ENCODE assay signal across 8 mouse cellular contexts in genomic region chr13:17838484-17838851, GRCm38 (mm10). TPM values are rescaled to one million over a fixed set of nuclear protein-coding genes. Genes with fewer than 3 reads are reported as not detected.
DNase-seq lines count a peak whose midpoint lies in the region; ATAC-seq and TF ChIP-seq lines count a peak whose summit lies in the region.

No protein-coding gene starts in this region.

- no peaks in the 10 kb centered on the region for H3K9me3 ChIP-seq in embryonic facial prominence, embryonic 10.5 days
- no peaks in the 10 kb centered on the region for H3K9me3 ChIP-seq in hindbrain, embryonic 12.5 days (replicated peaks)
- H3K9me3 ChIP-seq in midbrain, embryonic 14.5 days (ENCODE audit: control insufficient read depth, low read length) = no peaks in the 10 kb centered on the region

- H3K27me3 ChIP-seq in embryonic facial prominence, embryonic 10.5 days (replicated peaks; ENCODE audit: low read depth, poor library complexity, severe bottlenecking) = no peaks in the 10 kb centered on the region
- no peaks in the 10 kb centered on the region for H3K27me3 ChIP-seq in hindbrain, embryonic 12.5 days
- H3K27me3 ChIP-seq in midbrain, embryonic 14.5 days (ENCODE audit: control insufficient read depth, insufficient read depth, low read length) = no peaks in the 10 kb centered on the region

- intact Hi-C loops in left cerebral cortex, postnatal 4 days (cut with DNase I) = loop anchor here (5.0 to 10.0 kb wide), 2 partner anchors 144 to 966 kb away; no protein-coding TSS in a partner anchor

- H3K36me3 ChIP-seq in embryonic facial prominence, embryonic 10.5 days (replicated peaks) = no peaks in the 10 kb centered on the region
- no peaks in the 10 kb centered on the region for H3K36me3 ChIP-seq in hindbrain, embryonic 12.5 days
- H3K36me3 ChIP-seq in midbrain, embryonic 14.5 days (ENCODE audit: control insufficient read depth, insufficient read depth, low read length) = no peaks in the 10 kb centered on the region

- no peaks in the 10 kb centered on the region for H3K4me1 ChIP-seq in embryonic facial prominence, embryonic 10.5 days
- no peaks in the 10 kb centered on the region for H3K4me1 ChIP-seq in hindbrain, embryonic 12.5 days
- no peaks in the 10 kb centered on the region for H3K4me1 ChIP-seq in midbrain, embryonic 14.5 days (ENCODE audit: control insufficient read depth, insufficient read depth, low read length)

- H3K4me3 ChIP-seq in layer of hippocampus, adult 2 months = no peak overlapping the region
- no peak overlapping the region for H3K4me3 ChIP-seq in embryonic facial prominence, embryonic 10.5 days
- H3K4me3 ChIP-seq in hindbrain, embryonic 12.5 days = no peak overlapping the region
- no peak overlapping the region for H3K4me3 ChIP-seq in midbrain, embryonic 14.5 days (replicated peaks; ENCODE audit: low read depth, low read length)

- peak; percentile 60 for ATAC-seq in hindbrain, embryonic 12.5 days (ENCODE audit: low FRiP score)
- peak; percentile 34; the same call in 1 of the 2 replicates for ATAC-seq in midbrain, embryonic 14.5 days (ENCODE audit: low FRiP score, low TSS enrichment)

- no peak overlapping the region for H3K9ac ChIP-seq in hindbrain, embryonic 12.5 days
- no peak overlapping the region for H3K9ac ChIP-seq in midbrain, embryonic 14.5 days (replicated peaks; ENCODE audit: low read length)

- peak; percentile 84 for TF ChIP-seq CTCF in layer of hippocampus, adult 2 months (conservative IDR thresholded peaks at IDR 0.05)

- no peak overlapping the region for H3K4me2 ChIP-seq in hindbrain, embryonic 12.5 days (replicated peaks)
- no peak overlapping the region for H3K4me2 ChIP-seq in midbrain, embryonic 14.5 days (ENCODE audit: low read length)

- WGBS in embryonic facial prominence, embryonic 10.5 days = 31% methylated on average over 4 of the region's 4 CpGs
- 28% methylated on average over 4 of the region's 4 CpGs for WGBS in hindbrain, embryonic 12.5 days
- 29% methylated on average over 4 of the region's 4 CpGs for whole genome bisulfite sequencing in midbrain, embryonic 14.5 days

- peak; percentile 32 to 67 for DNase-seq in layer of hippocampus, adult 2 months (ENCODE audit: low spot score in 2 of 2)
- DNase-seq in layer of hippocampus, postnatal 36 days = no peak
- DNase-seq in adrenal gland, postnatal 10 days = peak; percentile 75
- peak; percentile 53 for DNase-seq in embryonic facial prominence, embryonic 10.5 days (ENCODE audit: low spot score)
- peak; percentile 59 for DNase-seq in left cerebral cortex, postnatal 4 days
- DNase-seq in midbrain, embryonic 14.5 days = peak; percentile 87
- DNase-seq in spleen, postnatal 4 days (ENCODE audit: low spot score in 2 of 2) = peak; percentile 44 to 75

- no peak overlapping the region for H3K27ac ChIP-seq in layer of hippocampus, adult 2 months
- no peak overlapping the region for H3K27ac ChIP-seq in embryonic facial prominence, embryonic 10.5 days (replicated peaks)
- H3K27ac ChIP-seq in hindbrain, embryonic 12.5 days = no peak overlapping the region
- H3K27ac ChIP-seq in midbrain, embryonic 14.5 days (replicated peaks; ENCODE audit: low read depth, low read length) = no peak overlapping the region

RNA-seq across cellular contexts. Expression of gene Cdk13, which starts 33.6 kb away (rescaled TPM):
- total RNA-seq in layer of hippocampus, adult 2 months (2021) = 10 to 100 TPM; 58.7 to 60.0 TPM
- total RNA-seq in layer of hippocampus, postnatal 36 days (2021) = 10 to 100 TPM; 57.3 to 58.8 TPM
- 10 to 100 TPM; 49.0 to 50.1 TPM for total RNA-seq in adrenal gland, postnatal 10 days (2021)
- 12.7 and 14.0 TPM in 2 replicates for polyA plus RNA-seq in embryonic facial prominence, embryonic 10.5 days (2016; fragmentation: Nextera tagmentation; extraction: Ambion mirVana)
- polyA plus RNA-seq in hindbrain, embryonic 12.5 days (2016; fragmentation: Nextera tagmentation; extraction: Ambion mirVana) = 20.8 and 22.8 TPM in 2 replicates
- total RNA-seq in left cerebral cortex, postnatal 4 days (2021) = 10 to 100 TPM; 59.3 to 64.8 TPM
- polyA plus RNA-seq in midbrain, embryonic 14.5 days (2014; fragmentation: Nextera tagmentation; extraction: Ambion mirVana) = 21.0 and 21.1 TPM in 2 replicates

Comparison
In these comparisons a context has a peak if more than half of its experiments do, and no peak if none do; other contexts are left out.
1. DNase-seq: peak in layer of hippocampus, adult 2 months (2 of 2), adrenal gland, postnatal 10 days (single experiment), embryonic facial prominence, embryonic 10.5 days (single experiment), left cerebral cortex, postnatal 4 days (single experiment), midbrain, embryonic 14.5 days (single experiment) and spleen, postnatal 4 days (2 of 2); none in layer of hippocampus, postnatal 36 days (0 of 2).